Mouse (Mus musculus) erythroblast, embryonic 14.5 days (primary cell): Measurements from ENCODE around the gene Pacsin3. TPM values are rescaled to one million over a fixed set of nuclear protein-coding genes. Genes with fewer than 3 reads are reported as not detected.
"Not testable (repeated sequence)": the region's sequence is repeated elsewhere in the genome, so short reads cannot be mapped to it uniquely, and the experiment has no call there.

Experiments used
- H3K27me3 ChIP-seq: 2 replicates; pipeline ENCODE4 v1.6.1; 2012; ENCODE audit warnings: inconsistent platforms; ENCODE audit not compliant: control insufficient read depth
- H3K36me3 ChIP-seq: 2 replicates; pipeline ENCODE4 v1.6.1; 2012; ENCODE audit warnings: mild to moderate bottlenecking, inconsistent platforms; ENCODE audit not compliant: control insufficient read depth
- H3K4me1 ChIP-seq: 2 replicates; pipeline ENCODE4 v1.6.1; 2012; ENCODE audit warnings: inconsistent platforms; ENCODE audit not compliant: control insufficient read depth
- H3K4me3 ChIP-seq: replicated peaks from 2 replicates; pipeline ENCODE3; 2012; ENCODE audit warnings: moderate library complexity, mild to moderate bottlenecking, inconsistent platforms
- H3K9me3 ChIP-seq: 2 replicates; pipeline ENCODE4 v1.6.1; 2012; ENCODE audit warnings: low read length, inconsistent platforms, mixed read lengths; ENCODE audit not compliant: control insufficient read depth
- GATA1 ChIP-seq: IDR thresholded peaks from 2 replicates; pipeline ENCODE4 v1.6.1; 2012; ENCODE audit warnings: low read length, inconsistent platforms, mixed read lengths
- TAL1 ChIP-seq: IDR thresholded peaks from 3 replicates; pipeline ENCODE4 v1.6.1; 2012; ENCODE audit warnings: low read length, inconsistent platforms, mixed read lengths
- polyA plus RNA-seq: library from polyadenylated mRNA; stranded (reverse); fragments of >175 nt; gene quantifications from 2 replicates; pipeline ENCODE4 v1.2.3, GENCODE M21; 2012

Gene Pacsin3
- polyA plus RNA-seq, result 0.20 TPM in 1 of 2 replicates, not detected in the other

DNA sequence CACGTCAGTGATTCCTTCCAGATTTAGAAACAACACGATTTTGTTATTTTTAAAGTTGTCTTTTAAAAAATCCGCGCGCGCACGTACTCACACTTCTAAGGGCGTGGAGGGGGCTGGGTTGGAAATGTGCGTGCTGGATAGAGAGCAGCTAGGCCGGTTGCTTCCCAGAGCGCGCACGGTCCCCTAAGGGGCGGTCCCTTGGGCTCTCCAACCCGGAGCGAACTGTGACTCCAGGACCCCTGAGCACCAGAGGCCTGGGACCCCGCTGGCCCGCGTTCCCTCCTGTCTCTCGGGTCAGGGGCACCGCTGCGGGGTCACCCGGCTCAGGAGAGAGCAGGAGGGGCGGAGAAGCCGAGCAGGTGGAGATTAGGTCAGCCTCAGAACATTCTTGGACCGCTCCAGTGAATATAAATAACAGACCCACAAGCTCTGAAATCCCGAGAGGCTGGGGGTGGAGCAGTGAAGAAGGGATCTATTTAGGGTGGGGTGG lies at the start of gene Pacsin3:
TSS of gene Pacsin3 (plus strand) at position 294 of the 490 bp plus-strand sequence.
- Histone ChIP-seq H3K27me3 (peaks cover 93% of the 10 kb centered on the region), H3K36me3 (no peaks in the 10 kb centered on the region; the same call in 1 of the 2 replicates), H3K9me3 (peaks cover 2% of the 10 kb centered on the region; the same call in 1 of the 2 replicates), H3K4me1 (peaks cover 14% of the 10 kb centered on the region), H3K4me3 (peak within 1 kb of the TSS; percentile 53)
- TF ChIP-seq GATA1, result no peak
- no peak for TF ChIP-seq TAL1

GRCm38 (mm10) chr2:91206254-91206775 lies 49.4 kb upstream of the Pacsin3 start:
- Histone ChIP-seq H3K36me3 (peaks cover 54% of the 10 kb centered on the region), H3K9me3 (no peaks in the 10 kb centered on the region), H3K27me3 (no peaks in the 10 kb centered on the region), H3K4me3 (no peak overlapping the region), H3K4me1 (peaks cover 29% of the 10 kb centered on the region)
- TF ChIP-seq TAL1 (no peak), GATA1 (no peak)

- Histone ChIP-seq H3K9me3 (no peaks in the 10 kb centered on the region), H3K27me3 (no peaks in the 10 kb centered on the region), H3K36me3 (peaks cover 68% of the 10 kb centered on the region), H3K4me3 (no peak overlapping the region), H3K4me1 (no peaks in the 10 kb centered on the region)
- no peak for TF ChIP-seq GATA1
- TF ChIP-seq TAL1, result no peak
Observed at GRCm38 (mm10) chr2:91213311-91213710, 42.4 kb upstream of the Pacsin3 start.

DNA sequence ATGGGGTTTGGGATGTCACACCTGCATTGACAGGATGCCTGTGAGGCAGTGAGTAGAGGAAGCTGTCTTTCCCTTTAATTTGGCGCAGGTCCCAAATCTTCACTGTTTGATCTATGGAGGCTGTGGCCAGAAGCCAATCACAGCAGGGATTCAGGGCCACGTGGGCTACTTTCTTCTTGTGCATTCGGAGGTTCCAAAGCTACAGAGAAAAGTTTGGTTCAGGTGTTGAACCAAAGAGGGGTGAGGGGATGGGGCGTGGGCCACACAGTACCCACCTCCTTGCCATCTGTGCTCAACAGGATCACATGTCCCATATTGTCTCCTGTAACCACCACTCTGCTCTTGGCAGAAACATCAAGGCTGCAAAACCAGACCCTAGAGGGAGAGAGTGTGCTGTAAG lies 38.7 kb upstream of the Pacsin3 start:
- no peaks in the 10 kb centered on the region for H3K27me3 ChIP-seq
- H3K36me3 ChIP-seq, result peaks cover 34% of the 10 kb centered on the region
- H3K4me1 ChIP-seq, result no peaks in the 10 kb centered on the region
- no peak overlapping the region for H3K4me3 ChIP-seq
- no peak for TF ChIP-seq GATA1
- TF ChIP-seq TAL1, result no peak
- no peaks in the 10 kb centered on the region for H3K9me3 ChIP-seq

- H3K4me3 ChIP-seq, result no peak overlapping the region
- H3K27me3 ChIP-seq, result no peaks in the 10 kb centered on the region
- no peaks in the 10 kb centered on the region for H3K9me3 ChIP-seq
- no peak for TF ChIP-seq TAL1
- TF ChIP-seq GATA1, result no peak
- H3K4me1 ChIP-seq, result no peaks in the 10 kb centered on the region
- peaks cover 15% of the 10 kb centered on the region for H3K36me3 ChIP-seq
Observed at GRCm38 (mm10) chr2:91220501-91220900, 35.3 kb upstream of the Pacsin3 start.

GRCm38 (mm10) chr2:91223614-91224013 lies 32.1 kb upstream of the Pacsin3 start:
- Histone ChIP-seq H3K27me3 (no peaks in the 10 kb centered on the region), H3K9me3 (no peaks in the 10 kb centered on the region), H3K36me3 (no peaks in the 10 kb centered on the region), H3K4me3 (no peak overlapping the region), H3K4me1 (no peaks in the 10 kb centered on the region)
- TF ChIP-seq TAL1, result no peak
- TF ChIP-seq GATA1, result no peak

DNA sequence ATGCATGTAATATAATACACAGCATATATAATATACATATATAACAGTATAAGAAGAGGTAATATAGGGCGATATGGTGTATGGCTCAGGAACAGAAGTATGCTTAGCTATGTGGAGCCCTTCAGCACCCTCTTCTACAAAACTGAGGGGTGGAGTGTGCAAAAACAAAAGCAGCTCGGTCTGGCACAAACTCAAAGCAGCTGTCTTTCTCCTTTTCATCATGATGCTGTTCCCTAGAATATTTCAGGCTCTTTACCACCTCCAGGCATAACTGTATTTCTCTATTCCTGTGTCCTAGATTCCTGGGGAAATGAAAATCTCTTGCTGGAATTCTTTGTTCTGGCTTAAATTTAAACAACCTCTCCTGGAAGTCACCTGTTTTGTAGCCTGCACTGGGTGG lies 26.0 kb upstream of the Pacsin3 start:
- H3K36me3 ChIP-seq, result peaks cover 18% of the 10 kb centered on the region
- TF ChIP-seq TAL1 (no peak), GATA1 (no peak)
- no peaks in the 10 kb centered on the region for H3K4me1 ChIP-seq
- no peak overlapping the region for H3K4me3 ChIP-seq
- no peaks in the 10 kb centered on the region for H3K27me3 ChIP-seq
- no peaks in the 10 kb centered on the region for H3K9me3 ChIP-seq

GRCm38 (mm10) chr2:91236601-91237510 lies 18.9 kb upstream of the Pacsin3 start, which contains the start of gene Ddb2:
Gene Ddb2, minus strand, starts transcription at chr2:91236982.
- Histone ChIP-seq H3K27me3 (no peaks in the 10 kb centered on the region), H3K36me3 (peaks cover 15% of the 10 kb centered on the region), H3K9me3 (no peaks in the 10 kb centered on the region), H3K4me1 (peaks cover 20% of the 10 kb centered on the region), H3K4me3 (peak within 1 kb of the TSS; percentile 64)
- TF ChIP-seq GATA1 (no peak), TAL1 (no peak)

DNA sequence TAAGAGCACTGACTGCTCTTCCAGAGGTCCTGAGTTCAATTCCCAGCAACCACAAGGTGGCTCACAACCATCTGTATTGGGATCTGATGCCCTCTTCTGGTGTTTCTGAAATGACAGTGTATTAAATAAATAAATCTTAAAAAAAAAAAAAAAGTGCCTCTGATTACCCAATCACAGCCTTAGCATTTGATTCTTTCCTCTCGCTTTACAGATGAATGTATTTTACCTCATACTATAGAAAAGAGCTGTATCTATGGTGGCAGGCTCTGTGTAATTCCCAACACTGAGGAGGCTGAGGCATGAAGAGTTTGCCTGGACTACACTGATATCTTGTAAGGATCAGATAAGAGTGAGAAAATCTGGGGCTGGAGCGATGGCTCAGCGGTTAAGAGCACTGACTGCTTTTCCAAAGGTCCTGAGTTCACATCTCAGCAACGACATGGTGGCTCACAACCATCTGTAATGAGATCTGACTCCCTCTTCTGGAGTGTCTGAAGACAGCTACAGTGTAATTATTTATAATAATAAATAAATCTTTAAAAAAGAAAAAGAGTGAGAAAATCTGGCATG lies 18.2 kb upstream of the Pacsin3 start:
- Histone ChIP-seq H3K4me3 (peak overlapping the region; percentile 64), H3K36me3 (peaks cover 15% of the 10 kb centered on the region), H3K4me1 (peaks cover 22% of the 10 kb centered on the region)
- H3K9me3 ChIP-seq, H3K27me3 ChIP-seq: not testable (repeated sequence)
- peak; percentile 44; the same call in 1 of the 2 replicates for TF ChIP-seq GATA1
